Mouse (Mus musculus): Measurements from ENCODE around the gene Sox2.

Sox2 gene

DNA sequence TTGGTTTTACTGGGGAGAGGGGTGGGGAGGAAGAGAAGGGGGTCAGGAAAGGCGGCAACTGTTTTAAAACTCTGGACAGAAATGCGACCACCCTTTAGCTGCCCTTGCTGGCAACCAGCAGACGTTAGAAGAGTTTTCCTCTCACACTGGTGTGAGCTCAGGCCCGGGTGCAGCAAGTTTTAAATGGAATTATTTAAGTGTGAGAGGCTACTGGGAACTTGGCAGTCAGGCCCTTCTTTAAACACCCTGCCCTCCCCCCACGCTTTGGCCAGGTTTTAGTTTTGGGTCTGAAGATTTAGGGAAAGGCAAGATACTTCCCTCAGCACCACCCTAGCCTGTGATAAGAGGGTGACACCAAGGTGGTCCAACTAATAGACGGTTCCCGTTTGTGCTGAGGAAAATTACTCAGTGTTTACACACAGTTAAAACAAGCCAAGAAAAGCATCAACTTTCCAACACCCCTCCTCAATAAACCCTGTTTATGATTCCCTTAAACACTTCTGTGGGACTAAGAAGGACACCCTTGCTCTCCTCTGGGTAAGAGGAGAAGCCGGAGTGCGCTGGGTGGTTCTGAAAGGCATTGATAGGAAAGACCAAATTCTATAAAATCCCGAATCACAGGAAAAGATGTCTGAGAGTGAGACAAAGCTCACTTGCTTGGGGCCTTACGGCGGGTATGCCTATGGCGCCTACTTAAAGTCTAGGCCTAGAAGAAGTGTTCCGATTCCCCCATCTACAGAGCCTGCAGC is 10.5 kb downstream of the Sox2 start:
- no peak for DNase-seq (ENCODE audit: low spot score)

DNA sequence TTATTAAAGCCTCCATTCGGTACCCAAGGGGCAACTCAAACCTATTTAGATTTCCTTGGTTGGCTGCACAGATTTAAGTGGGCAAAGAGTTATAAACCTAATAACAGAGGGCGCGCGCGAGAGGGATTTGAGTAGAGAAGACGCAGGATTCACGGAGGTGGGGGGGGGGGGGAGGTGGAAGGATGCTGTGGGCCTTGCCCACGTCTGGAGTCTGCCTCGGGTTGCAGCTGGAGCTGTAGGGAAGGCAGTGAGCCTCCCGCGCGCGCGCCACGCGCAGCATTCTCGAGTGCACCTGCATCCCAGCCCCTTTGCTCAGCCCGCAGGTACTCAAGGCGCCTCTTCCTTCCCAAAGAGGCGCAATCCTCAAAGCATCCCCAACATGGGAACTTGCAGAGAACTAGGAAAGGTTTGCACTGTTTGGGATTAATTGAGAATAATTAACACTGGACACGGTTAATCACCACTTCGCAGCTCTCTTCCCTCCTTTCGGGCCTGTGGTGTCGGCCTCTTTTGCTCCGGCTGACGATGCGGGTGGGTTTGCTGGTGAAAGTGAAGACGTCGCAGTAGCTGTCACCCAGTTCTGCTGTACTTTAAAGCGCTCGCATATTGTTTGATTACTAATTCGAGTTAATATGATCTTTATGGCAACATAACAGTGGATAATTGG is 11.3 kb downstream of the Sox2 start:
- no peak for DNase-seq (ENCODE audit: low spot score)

DNA sequence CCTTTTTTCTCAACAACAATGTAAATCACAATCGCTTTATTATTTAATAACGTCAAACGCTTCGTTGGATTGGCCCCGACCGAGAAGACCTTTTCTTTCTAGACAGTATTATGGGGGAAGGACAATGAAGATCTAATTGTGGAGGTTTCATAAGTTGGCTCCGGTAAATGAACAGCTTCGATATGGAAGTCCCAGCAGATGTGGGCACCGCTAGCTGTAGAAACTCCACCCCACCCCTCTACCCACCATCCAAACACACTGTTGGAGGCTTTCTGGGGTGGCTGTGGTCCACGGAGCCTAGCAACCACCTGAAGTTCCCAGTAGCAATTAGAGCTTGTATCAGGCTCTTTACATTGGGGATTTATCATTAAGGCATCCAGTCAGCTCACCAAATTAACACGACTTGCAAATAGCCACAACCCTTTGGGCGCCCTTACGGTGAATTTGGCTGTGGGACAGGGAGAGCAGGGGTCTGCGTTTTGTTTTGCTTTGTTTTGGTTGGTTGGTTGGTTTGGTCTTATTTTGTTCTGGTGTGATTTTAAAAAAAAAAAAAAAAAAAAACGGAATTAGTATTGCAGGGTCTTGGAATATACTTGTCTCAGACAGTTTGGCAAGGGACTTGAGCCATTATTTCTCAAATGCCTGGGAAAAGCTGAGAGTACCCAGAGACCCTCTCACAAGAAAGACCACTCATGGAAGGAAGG is 12.0 kb downstream of the Sox2 start:
- DNase-seq (ENCODE audit: low spot score): no peak

DNA sequence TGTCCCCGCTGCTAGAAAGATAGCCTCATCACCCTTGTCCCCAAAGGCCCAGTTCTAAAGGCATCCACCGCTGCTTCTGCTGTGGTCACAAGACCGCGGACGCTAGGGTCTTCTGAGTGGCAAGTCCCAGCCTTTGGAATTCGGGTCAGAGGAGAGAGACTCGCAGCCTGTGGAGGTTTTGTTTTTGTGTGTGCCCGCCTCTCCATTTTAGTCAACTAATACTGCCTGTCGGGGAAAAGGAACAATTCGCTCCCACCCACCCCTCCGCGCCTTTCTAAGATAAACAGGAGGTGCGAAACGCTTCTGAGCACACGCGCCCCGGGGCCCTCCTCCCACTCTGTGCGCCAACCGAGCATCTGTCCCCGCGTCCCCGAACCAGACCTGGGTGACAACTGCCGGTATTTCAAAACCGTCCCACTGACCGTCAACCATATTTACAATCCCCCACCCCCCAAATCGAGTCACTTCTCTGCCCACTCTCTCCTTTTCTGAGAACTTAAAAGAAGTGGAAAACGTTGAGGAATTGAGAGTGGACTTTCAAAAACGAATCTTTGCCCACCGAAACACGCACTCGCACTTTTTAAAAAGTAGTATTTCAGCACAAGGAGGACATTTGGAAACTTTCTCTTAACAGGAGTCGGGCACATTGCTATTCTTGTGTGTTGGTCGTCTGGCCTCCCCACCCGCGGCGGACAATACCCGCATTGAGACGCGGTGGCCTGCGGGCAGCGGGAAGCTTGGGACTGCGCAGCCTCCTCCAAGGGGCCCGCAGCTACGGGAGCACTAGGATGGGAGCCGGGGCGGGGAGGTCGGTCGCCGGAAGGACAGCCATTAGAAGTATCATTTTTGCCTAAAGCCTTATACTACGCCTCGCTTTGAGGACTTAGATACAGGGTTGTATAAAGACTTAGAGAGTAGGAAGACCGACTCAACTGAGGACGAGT is 12.8 kb downstream of the Sox2 start:
- DNase-seq (ENCODE audit: low spot score): no peak

DNA sequence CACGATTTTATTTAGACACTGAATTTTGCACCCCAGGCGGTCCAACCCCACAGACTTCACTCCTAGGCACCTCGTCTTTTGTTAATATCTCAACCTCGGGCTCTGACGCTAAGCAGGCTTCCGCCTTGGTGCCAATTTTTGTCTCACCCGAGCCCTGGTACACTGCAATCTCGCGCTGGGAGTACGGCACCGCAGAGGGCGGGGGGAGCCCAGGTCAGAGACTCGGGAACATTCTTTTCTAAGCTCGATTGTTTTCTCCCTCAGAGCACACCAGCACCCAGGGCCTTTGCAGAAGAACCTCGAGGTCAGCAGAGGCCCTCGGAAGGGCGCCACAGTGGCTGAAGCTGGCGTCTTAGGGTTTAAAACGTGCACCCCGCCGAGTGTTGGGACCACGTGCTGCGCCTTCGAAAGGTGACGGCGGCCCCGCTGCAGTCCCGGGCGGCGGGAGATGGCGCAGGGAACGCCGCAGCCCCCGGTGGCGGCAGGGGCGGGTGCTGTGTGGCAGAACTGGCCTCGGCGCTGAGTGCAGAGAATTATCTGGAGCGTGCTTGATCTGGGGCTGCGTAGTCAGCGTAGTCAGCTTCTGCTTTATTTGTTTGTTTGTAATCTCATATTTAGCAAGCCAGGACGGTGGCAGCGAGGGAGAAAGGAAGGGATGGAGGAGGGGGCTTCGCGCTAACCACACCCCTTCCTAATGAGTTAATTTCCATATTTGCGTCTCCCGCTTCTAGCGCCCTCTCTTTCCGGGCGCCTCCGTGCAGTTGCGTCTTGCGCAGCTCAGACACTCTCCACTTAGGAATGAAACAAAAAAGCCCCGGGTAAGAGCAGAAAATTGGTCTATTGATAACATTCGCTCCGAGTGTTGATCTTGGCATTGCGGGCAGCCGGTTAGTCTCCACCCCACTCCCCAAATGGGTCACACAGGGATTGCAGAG is 13.8 kb downstream of the Sox2 start:
- no peak for DNase-seq (ENCODE audit: low spot score)

DNA sequence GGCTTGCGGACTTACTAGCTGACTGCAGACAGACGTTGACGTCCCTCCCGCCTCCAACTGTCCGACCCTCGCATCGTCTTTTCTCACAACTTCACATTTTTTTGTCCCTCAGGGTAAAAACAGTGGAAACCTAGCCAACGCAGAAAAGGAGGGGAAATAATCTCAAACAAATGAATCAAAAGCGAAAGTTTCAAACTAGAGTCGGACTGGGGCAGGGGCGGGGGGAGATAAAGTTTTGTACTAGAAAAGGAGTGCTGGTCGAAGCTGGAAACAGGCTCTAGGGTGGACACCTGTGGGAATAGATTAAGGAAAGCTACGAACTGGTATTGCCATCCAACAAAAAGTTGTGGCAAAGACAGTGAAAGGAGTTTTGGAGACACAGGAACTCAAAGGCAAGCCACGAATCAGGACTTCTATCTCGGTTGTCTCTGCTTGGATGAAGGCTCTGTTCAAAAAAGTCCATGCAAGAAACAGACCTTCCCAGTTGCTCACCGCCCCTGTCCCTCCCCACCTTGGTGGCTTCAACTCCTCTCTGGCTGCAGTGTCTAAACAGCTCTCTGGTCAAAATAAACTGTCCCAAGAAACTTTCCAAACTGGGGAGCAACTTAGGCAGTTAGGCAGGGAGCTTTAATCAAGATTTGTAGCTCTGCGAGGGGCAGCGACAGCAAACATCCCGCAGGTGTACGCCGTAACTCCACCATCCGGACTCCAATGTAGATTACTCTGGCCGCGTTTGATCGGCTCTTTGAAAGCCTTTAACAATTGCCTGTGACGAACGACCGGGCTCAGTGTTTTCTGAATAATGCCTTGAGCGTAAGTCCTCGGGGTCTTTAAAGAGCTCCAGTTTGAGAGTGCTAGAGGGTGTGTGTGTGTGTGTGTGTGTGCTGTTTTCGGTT is 14.7 kb downstream of the Sox2 start:
- DNase-seq (ENCODE audit: low spot score): no peak

DNA sequence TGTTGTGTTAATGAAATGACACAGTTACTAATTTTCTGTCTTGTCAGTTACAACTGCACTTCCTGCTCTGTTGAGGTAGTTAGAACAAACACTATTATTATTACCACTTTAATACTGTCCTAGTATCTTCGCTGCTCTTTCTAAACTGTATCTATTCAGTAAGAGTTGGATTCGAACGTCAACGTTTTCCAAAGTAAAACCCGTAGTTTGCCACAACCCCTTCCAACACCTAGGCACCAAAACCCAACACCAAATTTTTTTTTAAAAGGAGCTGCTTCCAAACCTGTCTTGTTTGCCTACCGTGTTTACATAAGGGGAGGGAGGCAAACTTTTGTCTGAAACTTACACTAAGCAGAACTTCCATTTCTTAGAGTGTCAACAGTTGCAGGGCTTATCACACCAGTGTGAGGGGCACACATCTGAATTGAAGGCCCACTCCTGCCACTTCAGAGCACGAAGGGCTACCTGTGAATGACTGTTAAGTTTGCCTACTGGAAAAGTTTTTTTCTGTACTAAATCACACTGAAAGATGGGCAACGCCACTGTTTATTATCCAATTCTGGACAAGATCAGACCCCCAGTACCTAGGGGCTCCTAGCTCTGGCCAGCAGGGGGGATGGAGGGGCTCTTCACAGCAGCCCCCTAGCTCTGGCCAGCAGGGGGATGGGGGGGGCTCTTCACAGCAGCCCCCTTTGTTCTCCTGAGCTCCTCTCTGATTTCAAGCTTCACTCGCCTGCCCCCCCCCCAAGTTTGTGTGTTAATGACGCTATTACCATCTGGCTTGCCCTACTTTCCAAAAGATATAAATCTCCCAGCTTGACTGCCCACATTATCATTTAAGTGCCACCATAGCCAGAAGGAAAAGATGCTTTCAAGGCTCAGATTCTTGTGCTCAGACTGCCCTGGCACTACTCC is 15.8 kb downstream of the Sox2 start:
- DNase-seq (ENCODE audit: low spot score): no peak

DNA sequence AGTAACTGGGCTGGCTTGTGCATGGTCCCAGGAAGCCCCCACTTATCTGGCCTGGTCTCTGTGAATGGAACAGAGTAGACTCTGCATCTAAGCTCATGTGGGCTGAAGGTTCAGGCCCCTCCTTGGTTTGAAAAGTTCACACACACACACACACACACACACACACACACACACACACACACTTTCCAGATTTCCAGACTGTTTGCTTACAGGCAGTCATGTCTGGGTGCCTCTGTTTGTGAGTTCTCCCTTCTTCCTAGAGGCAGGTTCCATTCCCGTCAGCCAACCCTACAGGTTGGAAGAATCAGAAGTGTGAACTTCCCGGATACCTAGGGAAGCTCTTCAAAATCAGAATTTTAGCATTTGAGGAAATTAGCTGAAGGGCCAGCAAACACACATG is 17.0 kb downstream of the Sox2 start:
- DNase-seq (ENCODE audit: low spot score): no peak

DNA sequence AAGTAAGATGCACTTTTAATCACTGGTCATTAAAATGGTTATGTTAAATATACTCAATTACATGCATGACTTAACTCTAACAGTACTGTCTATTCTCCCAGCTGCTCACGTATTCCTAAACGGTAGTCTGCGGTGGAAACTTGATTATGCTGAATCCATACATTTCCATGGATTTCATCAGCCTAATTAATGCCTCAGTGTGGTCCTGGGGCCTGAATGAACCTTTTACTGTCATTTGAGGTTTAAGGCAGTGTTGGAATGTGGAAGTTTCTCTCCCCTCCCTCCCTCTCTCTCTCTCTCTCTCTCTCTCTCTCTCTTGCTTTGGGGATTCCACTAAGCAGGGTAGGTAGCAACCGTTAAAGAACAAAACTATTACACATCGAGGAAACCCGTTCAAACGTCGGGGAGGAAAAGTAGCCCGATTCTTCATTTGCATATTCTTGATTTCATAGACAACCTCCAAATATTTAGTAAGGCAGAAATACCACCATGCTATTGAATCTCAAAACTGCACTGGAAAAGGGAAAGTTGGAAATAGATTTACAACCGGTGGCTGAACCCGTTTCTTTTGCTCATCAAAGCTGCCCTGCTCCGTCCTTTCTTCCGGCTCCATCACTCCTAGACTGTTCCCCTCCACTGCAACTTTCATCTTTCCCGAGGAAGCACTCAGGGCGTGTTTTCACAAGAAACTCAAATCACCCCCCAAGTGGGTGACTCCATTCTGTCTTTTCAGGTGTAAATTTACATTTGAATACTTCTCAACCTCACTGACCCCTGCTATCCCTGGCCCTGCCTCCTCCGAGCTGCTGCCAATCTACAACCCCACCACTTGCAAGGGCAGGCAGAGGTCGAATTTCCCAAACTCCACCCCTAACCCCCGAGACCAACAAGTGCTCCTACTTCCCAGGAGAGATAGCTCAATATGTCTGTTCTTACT is 17.9 kb downstream of the Sox2 start:
- DNase-seq (ENCODE audit: low spot score): no peak

DNA sequence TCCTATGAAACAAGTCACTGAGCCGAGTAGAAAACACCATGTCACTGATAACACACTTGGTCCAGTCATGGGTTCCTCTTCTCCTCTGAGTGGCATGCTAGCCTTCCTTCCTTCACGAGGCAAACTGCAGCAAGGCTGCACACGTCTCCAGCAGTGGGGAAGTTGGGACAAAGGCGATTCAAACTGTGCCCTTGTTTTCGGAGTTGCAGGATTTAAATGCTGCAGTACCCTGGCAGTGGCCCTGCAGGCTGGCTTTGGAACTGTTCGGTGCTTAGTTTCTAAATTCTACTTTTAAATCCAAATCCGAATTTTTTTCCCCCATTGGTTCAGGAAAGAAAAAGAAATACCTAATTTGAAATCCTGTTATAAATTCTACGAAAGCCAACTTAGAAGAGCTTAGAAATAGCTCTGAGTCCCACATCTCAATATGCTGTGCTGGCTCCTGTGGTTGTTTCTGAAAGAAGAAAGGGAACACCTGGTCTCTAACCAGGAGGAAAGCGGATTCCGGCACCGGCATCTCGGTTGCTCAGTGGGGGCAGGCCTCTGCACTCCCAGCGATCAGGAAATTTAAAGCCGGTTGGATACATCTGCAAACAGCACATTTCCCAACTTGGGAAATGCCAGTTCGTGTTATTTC is 20.9 kb downstream of the Sox2 start:
- no peak for DNase-seq (ENCODE audit: low spot score)

DNA sequence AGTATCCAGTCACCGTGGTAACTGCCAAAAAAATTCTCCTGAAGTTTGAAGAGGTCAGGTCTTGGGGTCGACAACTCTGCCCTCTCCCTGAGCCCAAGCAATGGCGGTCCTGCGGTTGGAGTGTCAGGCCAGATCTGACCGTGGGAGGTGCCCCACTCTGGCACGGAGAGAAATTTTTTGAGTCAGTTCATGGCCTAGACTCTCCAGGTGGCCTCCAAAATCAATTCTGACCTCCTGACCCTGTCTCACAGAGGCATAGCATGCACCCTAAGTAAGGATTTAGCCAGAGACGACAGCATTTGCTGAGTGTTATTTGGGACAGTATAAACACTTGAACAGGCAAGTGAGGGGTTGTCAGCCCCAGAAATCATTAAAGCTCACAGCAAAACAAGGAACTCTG is 28.6 kb downstream of the Sox2 start:
- DNase-seq (ENCODE audit: low spot score): no peak

DNA sequence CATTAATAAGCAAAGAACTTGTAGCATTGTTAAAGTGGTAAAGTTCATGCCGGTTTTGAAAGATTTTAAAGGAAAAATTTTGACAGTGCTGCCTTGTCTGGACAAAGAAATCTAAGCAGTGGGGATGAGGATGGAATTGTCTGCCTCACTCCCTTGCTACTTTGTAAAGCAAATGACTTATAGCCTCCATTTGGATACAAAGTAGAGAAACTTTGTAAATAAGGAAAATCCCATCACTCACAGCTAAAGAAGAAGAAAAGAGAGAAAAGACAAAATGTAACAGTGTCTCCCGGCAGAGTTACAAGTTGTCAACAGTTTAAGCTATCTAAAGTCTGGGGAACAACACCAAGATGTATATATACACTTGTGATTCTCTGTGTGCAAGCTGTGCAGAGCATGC is 29.2 kb downstream of the Sox2 start:
- DNase-seq (ENCODE audit: low spot score): no peak

DNA sequence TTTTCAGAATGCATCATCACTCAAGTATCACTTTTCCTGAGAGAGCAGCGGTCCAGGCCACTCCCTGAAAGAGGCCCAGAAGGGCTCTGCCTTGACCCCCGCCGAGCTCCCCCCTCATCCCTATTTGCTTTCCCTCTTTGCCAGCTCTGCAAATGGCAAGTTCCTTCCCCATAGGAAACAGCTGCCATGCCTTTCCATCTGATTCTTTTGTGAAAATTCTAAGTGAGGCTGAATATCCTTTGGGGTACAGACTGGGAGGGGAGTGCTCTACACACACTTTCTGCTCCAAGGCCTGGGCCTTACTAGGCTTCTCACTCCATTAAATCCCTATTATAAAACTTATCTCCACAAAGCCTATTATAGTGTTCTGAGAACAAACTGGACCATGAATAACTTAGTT is 29.7 kb downstream of the Sox2 start:
- no peak for DNase-seq (ENCODE audit: low spot score)

DNA sequence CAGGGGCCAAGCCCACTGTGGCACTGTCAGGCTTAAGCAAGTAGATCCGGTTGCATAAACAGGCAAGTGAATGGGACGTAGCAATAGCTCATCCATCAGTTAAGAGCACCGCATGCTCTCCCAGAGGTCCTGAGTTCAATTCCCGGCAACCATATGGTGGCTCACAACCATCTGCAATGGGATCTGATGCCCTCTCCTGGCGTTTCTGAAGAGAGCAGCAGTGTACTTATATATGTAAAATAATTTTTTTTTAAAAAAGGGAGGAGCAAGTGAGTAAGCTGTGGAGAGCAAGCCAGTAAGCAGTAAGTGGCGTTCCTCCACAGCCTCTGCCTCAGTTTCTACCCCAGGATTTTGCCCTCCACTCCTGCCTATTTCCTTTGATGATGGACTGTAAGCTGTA is 37.9 kb downstream of the Sox2 start:
- no peak for DNase-seq (ENCODE audit: low spot score)

DNA sequence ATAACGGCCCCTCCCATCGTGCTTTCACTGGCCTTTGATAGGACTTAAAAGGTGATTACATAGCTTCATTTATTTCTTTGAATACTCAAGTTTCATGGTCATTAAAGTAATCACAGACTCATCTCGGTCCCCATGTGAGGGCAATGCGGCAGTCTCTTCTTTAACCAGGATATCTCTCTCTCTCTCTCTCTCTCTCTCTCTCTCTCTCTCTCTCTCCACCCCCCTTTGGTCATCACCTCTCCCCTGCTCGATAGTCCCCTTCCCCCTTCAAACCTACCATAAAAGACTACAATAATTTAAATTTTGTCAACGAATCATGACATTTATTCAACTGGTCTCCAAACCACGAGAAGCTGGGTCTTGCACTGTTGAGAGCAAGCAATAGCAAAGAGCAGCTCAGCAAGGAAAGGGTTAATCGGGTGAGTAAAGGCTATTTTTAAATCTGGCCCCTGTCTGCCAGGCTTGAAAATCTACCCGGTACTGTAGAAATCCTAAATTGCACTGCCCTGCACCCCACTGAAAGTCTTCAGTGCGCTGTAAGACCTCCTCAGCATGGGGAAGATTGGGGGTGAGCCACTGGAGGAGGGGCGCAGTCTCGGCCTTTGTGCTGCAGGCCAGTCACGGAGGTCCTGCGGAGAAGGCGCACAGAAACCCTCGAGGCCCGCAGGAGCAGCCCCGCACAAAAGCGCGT is 41.6 kb downstream of the Sox2 start:
- DNase-seq (ENCODE audit: low spot score): no peak

DNA sequence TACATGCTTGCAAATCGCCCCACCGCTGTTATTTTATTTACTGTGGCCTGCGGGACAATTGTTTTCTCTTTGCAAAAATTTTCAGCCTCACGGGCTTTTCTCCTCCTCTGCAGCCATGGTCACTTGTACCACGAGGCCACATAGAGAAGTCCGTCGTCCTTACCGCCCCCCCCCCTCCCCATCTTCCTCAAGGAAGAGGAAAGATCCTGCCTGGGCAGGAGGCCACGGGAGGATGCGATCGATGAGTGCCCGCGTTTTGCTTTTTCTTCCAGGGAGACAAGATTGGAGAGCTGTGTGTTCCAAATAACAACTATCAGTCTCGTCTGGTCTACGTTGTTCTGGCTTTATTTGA is 42.2 kb downstream of the Sox2 start:
- DNase-seq (ENCODE audit: low spot score): no peak

Measured in testis, postnatal 10 days (tissue).